Mouse (Mus musculus) brain, adult 2 months (tissue): ENCODE data around the gene Cfap69.

Experiments used
- DNase-seq: peaks from one replicate; pipeline ENCODE4 v3.0.0; 2011; ENCODE audit warnings: low read depth, low spot score

Cfap69 gene

GRCm38 (mm10) chr5:5657932-5658331 lies 6.1 kb downstream of the Cfap69 start:
- DNase-seq, result no peak

GRCm38 (mm10) chr5:5648817-5649569 lies 15.0 kb downstream of the Cfap69 start:
- peak; percentile 92 for DNase-seq

DNA sequence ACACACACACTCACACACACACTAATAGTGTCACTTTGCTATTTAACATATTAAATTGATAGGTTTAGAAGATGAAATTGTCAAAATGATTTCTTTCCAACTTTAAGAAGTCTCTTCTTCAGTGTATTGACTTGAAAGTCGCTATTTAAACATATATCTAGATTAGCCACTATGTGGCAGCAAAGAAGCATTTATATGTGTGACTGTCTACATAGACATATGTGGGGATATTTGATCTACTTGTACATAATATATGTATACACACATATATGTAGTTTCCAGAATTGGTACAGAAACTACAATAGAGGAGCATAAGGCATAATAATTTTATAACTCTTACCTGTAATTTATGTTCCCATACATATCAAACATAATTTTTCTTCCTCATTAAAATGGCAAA lies 17.9 kb downstream of the Cfap69 start:
- DNase-seq, result peak; percentile 21

DNA sequence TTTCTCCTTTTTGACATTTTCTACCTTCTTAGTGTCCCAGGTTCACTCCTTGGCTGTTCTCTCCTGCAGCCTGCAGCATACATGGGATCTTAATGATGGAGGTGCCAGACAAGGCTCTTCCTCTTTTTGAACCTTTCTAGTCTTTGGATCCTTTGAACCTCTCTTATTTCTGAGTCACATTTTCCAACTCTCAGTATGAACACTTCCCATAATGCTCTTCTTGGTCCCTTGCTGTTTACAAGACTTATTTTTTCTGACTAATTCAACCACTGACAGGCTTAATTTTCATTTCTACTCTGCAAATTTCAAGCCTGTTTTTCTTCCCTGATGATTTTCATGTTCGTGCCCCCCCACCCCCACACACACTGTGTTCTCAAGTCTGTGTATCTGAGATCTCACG lies 25.5 kb downstream of the Cfap69 start:
- DNase-seq, result peak; percentile 11

DNA sequence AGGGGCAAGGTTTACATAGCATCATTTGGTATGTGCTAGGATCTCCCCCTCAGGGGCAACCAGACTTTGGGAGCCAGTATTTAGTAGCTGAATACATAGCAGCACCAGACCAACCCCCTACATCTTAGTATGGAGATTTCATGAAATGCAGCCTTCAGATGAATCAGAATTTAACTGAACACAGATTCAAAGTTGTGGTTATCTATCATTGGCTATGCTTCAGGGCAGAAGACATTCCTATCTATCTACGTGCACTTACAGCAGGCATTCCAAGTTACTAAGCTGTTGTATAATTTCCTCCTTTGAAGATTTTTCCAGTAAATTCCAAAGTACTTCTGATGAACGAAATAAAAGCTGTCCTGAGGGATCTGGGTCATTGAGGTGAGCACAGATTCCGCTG lies 38.5 kb downstream of the Cfap69 start:
- no peak for DNase-seq

GRCm38 (mm10) chr5:5618329-5618728 lies 45.7 kb downstream of the Cfap69 start:
- no peak for DNase-seq

GRCm38 (mm10) chr5:5610540-5610939 lies 53.5 kb downstream of the Cfap69 start:
- peak; percentile 76 for DNase-seq

GRCm38 (mm10) chr5:5587686-5588085 lies 76.4 kb downstream of the Cfap69 start:
- no peak for DNase-seq

- DNase-seq, result peak; percentile 21
Observed at GRCm38 (mm10) chr5:5573749-5574317, 90.2 kb downstream of the Cfap69 start, which contains the start of gene Gm8773. Gene Gm8773, plus strand, starts transcription at chr5:5573799.

GRCm38 (mm10) chr5:5562435-5562834 lies 101.6 kb downstream of the Cfap69 start:
- DNase-seq, result no peak

DNA sequence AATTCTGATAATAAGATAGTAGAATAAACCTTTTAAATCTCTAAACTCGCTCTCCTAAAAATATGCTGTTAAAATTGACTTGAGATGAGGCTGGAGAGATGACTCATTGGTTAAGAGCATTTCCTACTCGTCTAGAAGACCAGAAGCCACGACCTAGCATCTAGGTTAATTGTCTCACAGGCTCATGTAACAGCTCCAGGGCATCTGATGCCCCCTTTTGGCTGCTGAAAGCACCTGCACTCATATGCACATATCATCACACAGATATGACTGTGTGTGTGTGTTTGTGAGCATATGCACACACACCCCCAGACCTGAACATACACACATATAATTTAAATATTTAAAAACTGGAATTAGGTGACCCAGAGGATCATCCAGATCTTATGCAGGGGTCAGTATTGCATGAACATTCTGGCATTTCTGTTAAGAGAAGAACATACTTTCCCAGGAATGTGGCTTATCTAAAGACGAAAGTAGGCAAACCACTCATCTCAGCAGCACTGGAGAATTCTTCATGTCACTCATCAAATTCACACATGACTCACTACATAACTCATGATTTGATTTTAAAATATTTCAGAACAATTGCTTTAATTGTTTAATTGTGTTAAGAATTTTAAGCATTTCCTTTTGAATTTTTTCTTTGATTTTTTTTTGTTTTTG lies 102.9 kb downstream of the Cfap69 start:
- no peak for DNase-seq

GRCm38 (mm10) chr5:5559798-5560197 lies 104.2 kb downstream of the Cfap69 start:
- no peak for DNase-seq

GRCm38 (mm10) chr5:5559079-5559740 lies 104.8 kb downstream of the Cfap69 start, which contains the start of gene Gtpbp10:
Gene Gtpbp10, minus strand, starts transcription at chr5:5559538.
- peak; percentile 96 for DNase-seq

DNA sequence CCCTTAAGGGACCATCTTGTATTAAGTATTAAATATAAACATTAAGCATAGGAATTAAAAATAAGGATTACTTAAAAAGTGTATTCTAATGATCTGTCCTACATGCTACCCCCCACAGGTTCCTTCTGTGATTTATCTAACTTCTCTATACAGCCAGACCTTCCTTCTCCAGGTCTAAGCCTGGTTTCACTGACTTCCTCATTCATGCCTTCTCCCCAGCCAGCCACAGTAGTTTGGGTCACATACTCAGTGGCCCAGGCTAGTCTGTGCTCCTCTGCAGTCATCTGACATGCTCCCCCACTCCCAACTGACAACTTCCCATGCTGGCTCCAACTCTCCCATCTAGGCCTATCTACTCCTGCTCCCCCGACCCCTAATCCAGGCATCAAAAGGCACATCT lies 112.9 kb downstream of the Cfap69 start:
- no peak for DNase-seq

DNA sequence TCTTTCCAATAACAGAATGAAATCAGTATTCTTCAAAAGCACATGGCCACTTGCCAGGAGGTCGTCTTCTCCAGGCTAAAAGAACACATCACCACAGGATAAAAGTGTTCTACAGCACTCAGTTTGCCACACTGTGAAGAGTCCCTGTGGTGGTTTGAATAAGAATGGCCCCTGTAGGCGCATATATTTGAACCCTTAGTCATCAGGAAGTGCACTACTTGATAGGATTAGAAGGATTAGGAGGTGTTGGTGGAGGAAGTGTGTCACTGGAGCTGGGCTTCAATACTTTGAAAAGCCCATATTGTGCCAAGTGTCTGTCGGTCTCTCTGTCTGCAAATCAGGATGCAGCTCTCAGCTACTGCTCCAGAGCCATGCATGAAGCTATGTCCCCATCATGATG lies 123.7 kb downstream of the Cfap69 start:
- no peak for DNase-seq

DNA sequence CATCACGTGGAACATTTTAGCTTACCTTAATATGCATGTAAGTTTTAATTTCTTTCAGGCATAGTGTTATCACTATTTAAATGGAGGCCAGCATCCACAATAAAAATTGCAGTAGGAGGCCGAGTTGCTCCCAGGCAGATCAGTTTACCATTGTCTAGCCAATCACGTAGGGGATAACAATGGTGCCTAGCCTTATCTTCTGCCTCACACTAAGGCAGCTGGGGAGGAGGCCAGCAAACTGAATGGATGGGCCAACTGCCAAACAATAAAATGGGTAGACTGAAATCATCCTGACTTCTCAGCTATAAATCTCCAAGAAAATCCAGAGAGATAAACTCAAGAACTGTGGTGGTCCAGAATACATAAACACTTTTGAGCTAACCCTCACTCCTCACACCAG lies 124.3 kb downstream of the Cfap69 start:
- no peak for DNase-seq

GRCm38 (mm10) chr5:5536131-5536530 lies 127.9 kb downstream of the Cfap69 start:
- no peak for DNase-seq

GRCm38 (mm10) chr5:5533656-5534420 lies 130.2 kb downstream of the Cfap69 start:
- no peak for DNase-seq
